ENCODE assay signal across 11 mouse cellular contexts in the genomic region with DNA sequence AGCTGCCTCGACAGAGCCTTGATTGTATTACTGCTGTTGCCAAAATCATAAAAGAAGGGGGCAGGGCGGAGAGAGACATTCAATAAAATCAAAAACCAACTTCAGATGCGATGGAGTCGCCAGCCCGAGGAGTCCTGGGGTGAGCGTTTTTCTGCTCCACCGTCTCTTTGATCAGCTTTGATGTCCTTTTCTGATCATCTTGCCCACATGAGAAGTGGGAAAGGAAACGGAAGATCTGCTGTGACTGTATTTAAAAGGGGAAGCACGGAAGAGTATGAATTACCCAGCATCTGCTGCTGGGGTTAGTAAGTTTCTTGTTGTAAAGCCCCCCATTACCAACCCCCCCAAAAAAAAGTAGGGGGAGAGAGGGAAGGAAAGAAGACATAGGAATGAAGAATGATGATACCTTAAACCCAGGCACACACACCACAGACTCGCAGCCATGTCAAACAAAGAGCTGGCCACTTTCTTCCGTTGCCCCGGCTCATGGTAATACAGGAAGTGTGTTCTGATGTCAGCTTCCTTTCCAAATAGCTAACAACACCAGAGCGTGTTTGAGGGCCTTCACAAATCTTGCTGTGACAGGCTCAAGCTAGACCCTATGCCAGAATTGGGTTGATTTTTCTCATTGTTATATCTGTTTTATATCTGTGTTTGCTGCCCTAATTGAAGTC.
DNase-seq lines count a peak whose midpoint lies in the region; ATAC-seq lines count a peak whose summit lies in the region.
"Had no signal": no experiment of that assay in that cellular context is flagged by ENCODE, and none has a peak within 500 bp of the region (broad histone marks: within the 10 kb centered on the region; RNA-seq: fewer than 3 reads in every experiment).

No protein-coding gene starts in this region.

- intact Hi-C loops in left cerebral cortex, postnatal 14 days (cut with DNase I) = loop anchor here (10.0 kb wide), 1 partner anchor 130 kb away; no protein-coding TSS in a partner anchor

- DNase-seq in intestine, embryonic 14.5 days (ENCODE audit: low spot score) = no peak
- no peak for DNase-seq in right cerebral cortex, postnatal 36 days (ENCODE audit: low spot score in 2 of 2)
- no peak for DNase-seq in adrenal gland, adult (ENCODE audit: inconsistent age in 2 of 2, low spot score in 1 of 2)
- DNase-seq in left cerebral cortex, postnatal 14 days (ENCODE audit: low spot score in 2 of 2) = no peak
- DNase-seq: kidney, adult 9 months had no signal

- H3K9ac ChIP-seq in intestine, embryonic 14.5 days (ENCODE audit: low read length) = no peak overlapping the region
- no peak overlapping the region for H3K9ac ChIP-seq in intestine, embryonic 16.5 days (ENCODE audit: low read depth, low read length)
- H3K9ac ChIP-seq in hindbrain, embryonic 16.5 days (ENCODE audit: low read depth, low read length) = no peak overlapping the region
- H3K9ac ChIP-seq: forebrain, embryonic 13.5 days had no signal

- ATAC-seq in intestine, embryonic 14.5 days (replicated peaks; ENCODE audit: low FRiP score, low TSS enrichment, low read depth) = no peak
- no peak for ATAC-seq in intestine, embryonic 16.5 days
- ATAC-seq in CD4-positive, CD25-positive, alpha-beta regulatory T cell, adult 4 months = peak; percentile 56
- ATAC-seq in hindbrain, embryonic 16.5 days = no peak
- 0 out of 2 replicates have a peak, but pooled peaks have one; percentile 42 for ATAC-seq in monocyte, adult 5-6 weeks (replicated peaks; ENCODE audit: insufficient number of reproducible peaks, low FRiP score, low TSS enrichment, poor library complexity, severe bottlenecking)
- ATAC-seq: forebrain, embryonic 13.5 days had no signal

- H3K36me3 ChIP-seq in intestine, embryonic 14.5 days (ENCODE audit: control insufficient read depth, insufficient read depth, low read length) = no peaks in the 10 kb centered on the region
- H3K36me3 ChIP-seq in intestine, embryonic 16.5 days (ENCODE audit: control insufficient read depth, insufficient read depth, low read length) = no peaks in the 10 kb centered on the region
- no peaks in the 10 kb centered on the region for H3K36me3 ChIP-seq in hindbrain, embryonic 16.5 days (ENCODE audit: control insufficient read depth, insufficient read depth, low read length)
- H3K36me3 ChIP-seq: G1E had no signal

- no peak overlapping the region for H3K27ac ChIP-seq in intestine, embryonic 14.5 days (ENCODE audit: low read depth)
- H3K27ac ChIP-seq in intestine, embryonic 16.5 days (ENCODE audit: low read length) = no peak overlapping the region
- no peak overlapping the region for H3K27ac ChIP-seq in hindbrain, embryonic 16.5 days (ENCODE audit: low read depth, low read length)
- H3K27ac ChIP-seq: forebrain, embryonic 13.5 days had no signal

- H3K4me2 ChIP-seq in intestine, embryonic 14.5 days (ENCODE audit: low read length) = peak overlapping the region; percentile 20; the same call in 1 of the 2 replicates
- H3K4me2 ChIP-seq in intestine, embryonic 16.5 days (ENCODE audit: low read depth, low read length) = no peak overlapping the region
- 0 out of 2 replicates have a peak overlapping the region, but pooled peaks have one; percentile 2 for H3K4me2 ChIP-seq in hindbrain, embryonic 16.5 days (ENCODE audit: low read length)
- H3K4me2 ChIP-seq: forebrain, embryonic 13.5 days had no signal

- H3K27me3 ChIP-seq in intestine, embryonic 14.5 days (replicated peaks; ENCODE audit: control insufficient read depth, insufficient read depth, low read length) = no peaks in the 10 kb centered on the region
- H3K27me3 ChIP-seq in intestine, embryonic 16.5 days (replicated peaks; ENCODE audit: control insufficient read depth, insufficient read depth, low read length) = no peaks in the 10 kb centered on the region
- no peaks in the 10 kb centered on the region for H3K27me3 ChIP-seq in hindbrain, embryonic 16.5 days (replicated peaks; ENCODE audit: control insufficient read depth, insufficient read depth, low read length)
- H3K27me3 ChIP-seq: forebrain, embryonic 13.5 days had no signal

- no peak overlapping the region for H3K4me3 ChIP-seq in intestine, embryonic 14.5 days (ENCODE audit: low read depth, low read length)
- H3K4me3 ChIP-seq in intestine, embryonic 16.5 days (ENCODE audit: low read length) = no peak overlapping the region
- no peak overlapping the region for H3K4me3 ChIP-seq in hindbrain, embryonic 16.5 days (ENCODE audit: low read length)
- H3K4me3 ChIP-seq: forebrain, embryonic 13.5 days had no signal

- H3K4me1 ChIP-seq in intestine, embryonic 14.5 days (replicated peaks; ENCODE audit: control insufficient read depth, insufficient read depth, low read length) = 0 out of 2 replicates have a peak, but pooled peaks cover 11% of the 10 kb centered on the region
- H3K4me1 ChIP-seq in intestine, embryonic 16.5 days (ENCODE audit: control insufficient read depth, insufficient read depth, low read length) = peaks cover 4% of the 10 kb centered on the region; the same call in 1 of the 2 replicates
- peaks cover 14% of the 10 kb centered on the region for H3K4me1 ChIP-seq in hindbrain, embryonic 16.5 days (ENCODE audit: control insufficient read depth, insufficient read depth, low read depth, low read length)

- no peaks in the 10 kb centered on the region for H3K9me3 ChIP-seq in intestine, embryonic 14.5 days (ENCODE audit: control insufficient read depth, low read length)
- H3K9me3 ChIP-seq in intestine, embryonic 16.5 days (ENCODE audit: control insufficient read depth, low read length) = no peaks in the 10 kb centered on the region
- H3K9me3 ChIP-seq in hindbrain, embryonic 16.5 days (ENCODE audit: control insufficient read depth, low read length) = no peaks in the 10 kb centered on the region
- H3K9me3 ChIP-seq: forebrain, embryonic 13.5 days had no signal

- WGBS in intestine, embryonic 14.5 days = 23% methylated on average over 13 of the region's 13 CpGs
- 24% methylated on average over 13 of the region's 13 CpGs for WGBS in intestine, embryonic 16.5 days
- 29% methylated on average over 13 of the region's 13 CpGs for WGBS in hindbrain, embryonic 16.5 days

Comparison
In these comparisons a context has a peak if more than half of its experiments do, and no peak if none do; other contexts are left out.
1. ATAC-seq: peak in CD4-positive, CD25-positive, alpha-beta regulatory T cell, adult 4 months (single experiment) and monocyte, adult 5-6 weeks (single experiment); none in intestine, embryonic 14.5 days (single experiment), intestine, embryonic 16.5 days (single experiment) and hindbrain, embryonic 16.5 days (single experiment).